Mouse (Mus musculus) embryo, embryonic 10 days (tissue): ENCODE data around the gene 1700025G04Rik.

Experiments
- DNase-seq: peaks from one replicate; pipeline ENCODE4 v3.0.0-alpha.2; 2015; ENCODE audit warnings: low spot score

The 1700025G04Rik gene

GRCm38 (mm10) chr1:152090018-152090553, at the start of gene 1700025G04Rik:
Gene 1700025G04Rik, minus strand, starts transcription at chr1:152090125.
- peak; percentile 76 for DNase-seq

- no peak for DNase-seq
These were observed 49.6 kb upstream of the 1700025G04Rik start for GRCm38 (mm10) chr1:152139496-152139895.

- DNase-seq = no peak
These were observed 40.3 kb upstream of the 1700025G04Rik start for GRCm38 (mm10) chr1:152130029-152130727.

GRCm38 (mm10) chr1:152125451-152125850, 35.5 kb upstream of the 1700025G04Rik start:
- no peak for DNase-seq

- DNase-seq = no peak
These were observed 20.2 kb upstream of the 1700025G04Rik start for GRCm38 (mm10) chr1:152110123-152110522.

- DNase-seq = no peak
These were observed 16.2 kb upstream of the 1700025G04Rik start for GRCm38 (mm10) chr1:152106136-152106535.

- no peak for DNase-seq
These were observed 15.3 kb upstream of the 1700025G04Rik start for GRCm38 (mm10) chr1:152105246-152105645.

- DNase-seq = no peak
These were observed 11.8 kb upstream of the 1700025G04Rik start for GRCm38 (mm10) chr1:152101746-152102145.

- no peak for DNase-seq
These were observed 6.1 kb upstream of the 1700025G04Rik start for GRCm38 (mm10) chr1:152096045-152096444.

- peak; percentile 79 for DNase-seq
These were observed 930 bp upstream of the 1700025G04Rik start for GRCm38 (mm10) chr1:152090564-152091545.

GRCm38 (mm10) chr1:152089526-152089925, 399 bp downstream of the 1700025G04Rik start:
- peak; percentile 57 for DNase-seq

GRCm38 (mm10) chr1:152088791-152089401, 1.0 kb downstream of the 1700025G04Rik start:
- peak; percentile 60 for DNase-seq

- no peak for DNase-seq
These were observed 1.9 kb downstream of the 1700025G04Rik start for GRCm38 (mm10) chr1:152088030-152088429.

- peak; percentile 47 for DNase-seq
These were observed 3.0 kb downstream of the 1700025G04Rik start for GRCm38 (mm10) chr1:152086951-152087350.

- DNase-seq = no peak
These were observed 4.4 kb downstream of the 1700025G04Rik start for GRCm38 (mm10) chr1:152085561-152085960.

GRCm38 (mm10) chr1:152084638-152085345, 5.1 kb downstream of the 1700025G04Rik start:
- DNase-seq = peak; percentile 62

- no peak for DNase-seq
These were observed 7.8 kb downstream of the 1700025G04Rik start for GRCm38 (mm10) chr1:152081954-152082711.

- no peak for DNase-seq
These were observed 8.8 kb downstream of the 1700025G04Rik start for GRCm38 (mm10) chr1:152081121-152081520.

GRCm38 (mm10) chr1:152080244-152080643, 9.7 kb downstream of the 1700025G04Rik start:
- DNase-seq = no peak

GRCm38 (mm10) chr1:152077171-152077715, 12.7 kb downstream of the 1700025G04Rik start:
- DNase-seq = peak; percentile 39
